Mouse (Mus musculus) liver, embryonic 12.5 days (tissue): ENCODE data around the gene Cdk14. TPM values are rescaled to one million over a fixed set of nuclear protein-coding genes. Genes with fewer than 3 reads are reported as not detected.

ENCODE experiments used
- ATAC-seq: fragments of 200-750 bp; cut with Nextera tagmentation; 2 replicates; pipeline ENCODE4 v1.8.0; 2017; ENCODE audit warnings: moderate number of reproducible peaks, mild to moderate bottlenecking, moderate library complexity
- H3K27ac ChIP-seq: fragments of 300-500 bp; sonication (generic); 2 replicates; pipeline ENCODE4 v1.5.1; 2016; ENCODE audit warnings: mild to moderate bottlenecking
- H3K27me3 ChIP-seq: fragments of 300-500 bp; sonication (generic); replicated peaks from 2 replicates; pipeline ENCODE4 v1.6.1; 2016; ENCODE audit warnings: mild to moderate bottlenecking, moderate library complexity
- H3K36me3 ChIP-seq: fragments of 300-500 bp; sonication (generic); 2 replicates; pipeline ENCODE4 v1.6.1; 2016; ENCODE audit warnings: mild to moderate bottlenecking, moderate library complexity
- H3K4me1 ChIP-seq: fragments of 300-500 bp; sonication (generic); 2 replicates; pipeline ENCODE4 v1.6.1; 2016
- H3K4me2 ChIP-seq: fragments of 300-500 bp; sonication (generic); 2 replicates; pipeline ENCODE4 v1.6.1; 2016; ENCODE audit warnings: mild to moderate bottlenecking, moderate library complexity
- H3K4me3 ChIP-seq: fragments of 300-500 bp; sonication (generic); 2 replicates; pipeline ENCODE4 v1.5.1; 2016; ENCODE audit warnings: mild to moderate bottlenecking, moderate library complexity
- H3K9ac ChIP-seq: fragments of 300-500 bp; sonication (generic); 2 replicates; pipeline ENCODE4 v1.6.1; 2016; ENCODE audit warnings: mild to moderate bottlenecking, moderate library complexity
- H3K9me3 ChIP-seq: fragments of 300-500 bp; sonication (generic); replicated peaks from 2 replicates; pipeline ENCODE4 v1.6.1; 2016; ENCODE audit warnings: mild to moderate bottlenecking, moderate library complexity
- WGBS: fragments of 180-500 bp; shearing (Covaris S2); methylation state at CpG from one replicate; pipeline ENCODE4 v1.1.7; 2016; ENCODE audit not compliant: insufficient replicate concordance; 5-methylcytosine and 5-hydroxymethylcytosine counted together
- polyA plus RNA-seq: library from polyadenylated mRNA; unstranded; fragments of >200 nt; fragmentation: Nextera tagmentation; extraction: Ambion mirVana; gene quantifications from 2 replicates; pipeline ENCODE4 v1.2.1, GENCODE M21; 2016

The Cdk14 gene
- polyA plus RNA-seq, 1 experiment from 2014 or later = 3.4 TPM

GRCm38 (mm10) chr5:5300290-5300689 is 119.8 kb downstream of the Cdk14 start:
- 47% methylated on average over 1 of the region's 1 CpGs for WGBS
- Histone ChIP-seq H3K27ac (no peak overlapping the region), H3K4me1 (peaks cover 7% of the 10 kb centered on the region; the same call in 1 of the 2 replicates)

GRCm38 (mm10) chr5:5297222-5297621 is 122.9 kb downstream of the Cdk14 start:
- ATAC-seq = no peak
- Histone ChIP-seq H3K4me1 (peaks cover 7% of the 10 kb centered on the region; the same call in 1 of the 2 replicates), H3K9me3 (no peaks in the 10 kb centered on the region), H3K27me3 (no peaks in the 10 kb centered on the region), H3K27ac (no peak overlapping the region), H3K9ac (no peak overlapping the region), H3K4me3 (no peak overlapping the region), H3K36me3 (no peaks in the 10 kb centered on the region), H3K4me2 (no peak overlapping the region)
- WGBS = 66% methylated on average over 7 of the region's 7 CpGs

More at GRCm38 (mm10) chr5:5300290-5300689, 119.8 kb downstream of the Cdk14 start:
- no peaks in the 10 kb centered on the region for H3K36me3 ChIP-seq
- no peaks in the 10 kb centered on the region for H3K9me3 ChIP-seq
- no peaks in the 10 kb centered on the region for H3K27me3 ChIP-seq
- ATAC-seq = peak; percentile 35; the same call in 1 of the 2 replicates
- no peak overlapping the region for H3K4me3 ChIP-seq
- H3K9ac ChIP-seq = no peak overlapping the region
- H3K4me2 ChIP-seq = no peak overlapping the region

- Histone ChIP-seq H3K27ac (no peak overlapping the region), H3K9me3 (no peaks in the 10 kb centered on the region), H3K4me2 (no peak overlapping the region), H3K4me3 (no peak overlapping the region), H3K4me1 (peaks cover 4% of the 10 kb centered on the region; the same call in 1 of the 2 replicates), H3K9ac (no peak overlapping the region), H3K36me3 (no peaks in the 10 kb centered on the region), H3K27me3 (no peaks in the 10 kb centered on the region)
- ATAC-seq = no peak
Measured at GRCm38 (mm10) chr5:5296773-5297172, 123.3 kb downstream of the Cdk14 start.

- no peak overlapping the region for H3K4me2 ChIP-seq
- WGBS = 70% methylated on average over 8 of the region's 8 CpGs
- no peaks in the 10 kb centered on the region for H3K9me3 ChIP-seq
- H3K27ac ChIP-seq = no peak overlapping the region
- no peaks in the 10 kb centered on the region for H3K36me3 ChIP-seq
- no peaks in the 10 kb centered on the region for H3K27me3 ChIP-seq
- no peak overlapping the region for H3K4me3 ChIP-seq
- 0 out of 2 replicates have a peak, but pooled peaks cover 3% of the 10 kb centered on the region for H3K4me1 ChIP-seq
- no peak overlapping the region for H3K9ac ChIP-seq
- ATAC-seq = no peak
Measured at GRCm38 (mm10) chr5:5292830-5293542, 127.1 kb downstream of the Cdk14 start.

- Histone ChIP-seq H3K27ac (no peak overlapping the region), H3K4me1 (0 out of 2 replicates have a peak, but pooled peaks cover 3% of the 10 kb centered on the region), H3K4me2 (no peak overlapping the region), H3K9me3 (no peaks in the 10 kb centered on the region), H3K27me3 (no peaks in the 10 kb centered on the region), H3K9ac (no peak overlapping the region), H3K36me3 (no peaks in the 10 kb centered on the region), H3K4me3 (no peak overlapping the region)
- 58% methylated on average over 6 of the region's 6 CpGs for WGBS
- no peak for ATAC-seq
Measured at GRCm38 (mm10) chr5:5291321-5291991, 128.7 kb downstream of the Cdk14 start.

GRCm38 (mm10) chr5:5290714-5291113 is 129.4 kb downstream of the Cdk14 start:
- ATAC-seq = 0 out of 2 replicates have a peak, but pooled peaks have one; percentile 13
- Histone ChIP-seq H3K9me3 (no peaks in the 10 kb centered on the region), H3K27ac (no peak overlapping the region), H3K4me1 (0 out of 2 replicates have a peak, but pooled peaks cover 3% of the 10 kb centered on the region), H3K36me3 (no peaks in the 10 kb centered on the region), H3K9ac (no peak overlapping the region), H3K4me3 (no peak overlapping the region), H3K27me3 (no peaks in the 10 kb centered on the region), H3K4me2 (no peak overlapping the region)
- 50% methylated on average over 4 of the region's 4 CpGs for WGBS

GRCm38 (mm10) chr5:5285876-5286275 is 134.2 kb downstream of the Cdk14 start:
- H3K9ac ChIP-seq = no peak overlapping the region
- no peaks in the 10 kb centered on the region for H3K27me3 ChIP-seq
- H3K4me3 ChIP-seq = no peak overlapping the region
- no peak overlapping the region for H3K27ac ChIP-seq
- H3K4me1 ChIP-seq = peaks cover 11% of the 10 kb centered on the region
- H3K36me3 ChIP-seq = no peaks in the 10 kb centered on the region
- H3K4me2 ChIP-seq = no peak overlapping the region
- 60% methylated on average over 3 of the region's 3 CpGs for WGBS
- no peaks in the 10 kb centered on the region for H3K9me3 ChIP-seq
- no peak for ATAC-seq

- no peaks in the 10 kb centered on the region for H3K9me3 ChIP-seq
- no peak overlapping the region for H3K4me2 ChIP-seq
- peaks cover 8% of the 10 kb centered on the region for H3K4me1 ChIP-seq
- H3K4me3 ChIP-seq = no peak overlapping the region
- H3K9ac ChIP-seq = no peak overlapping the region
- no peak for ATAC-seq
- no peaks in the 10 kb centered on the region for H3K27me3 ChIP-seq
- H3K36me3 ChIP-seq = no peaks in the 10 kb centered on the region
- WGBS = 65% methylated on average over 5 of the region's 5 CpGs
- no peak overlapping the region for H3K27ac ChIP-seq
Measured at GRCm38 (mm10) chr5:5284531-5284930, 135.6 kb downstream of the Cdk14 start.

- no peaks in the 10 kb centered on the region for H3K27me3 ChIP-seq
- H3K36me3 ChIP-seq = no peaks in the 10 kb centered on the region
- H3K27ac ChIP-seq = no peak overlapping the region
- no peaks in the 10 kb centered on the region for H3K9me3 ChIP-seq
- H3K9ac ChIP-seq = no peak overlapping the region
- H3K4me3 ChIP-seq = no peak overlapping the region
- no peak for ATAC-seq
- 49% methylated on average over 6 of the region's 6 CpGs for WGBS
- no peak overlapping the region for H3K4me2 ChIP-seq
- H3K4me1 ChIP-seq = peaks cover 8% of the 10 kb centered on the region
Measured at GRCm38 (mm10) chr5:5283756-5284430, 136.2 kb downstream of the Cdk14 start.

GRCm38 (mm10) chr5:5282425-5282824 is 137.7 kb downstream of the Cdk14 start:
- WGBS = 50% methylated on average over 5 of the region's 5 CpGs
- H3K9ac ChIP-seq = no peak overlapping the region
- no peak overlapping the region for H3K4me3 ChIP-seq
- H3K4me2 ChIP-seq = no peak overlapping the region
- H3K27ac ChIP-seq = no peak overlapping the region
- peaks cover 8% of the 10 kb centered on the region for H3K4me1 ChIP-seq
- H3K36me3 ChIP-seq = no peaks in the 10 kb centered on the region
- peak; percentile 61 for ATAC-seq
- H3K27me3 ChIP-seq = no peaks in the 10 kb centered on the region
- no peaks in the 10 kb centered on the region for H3K9me3 ChIP-seq

- H3K4me2 ChIP-seq = no peak overlapping the region
- H3K9me3 ChIP-seq = no peaks in the 10 kb centered on the region
- 53% methylated on average over 2 of the region's 2 CpGs for WGBS
- no peak overlapping the region for H3K27ac ChIP-seq
- no peaks in the 10 kb centered on the region for H3K27me3 ChIP-seq
- no peaks in the 10 kb centered on the region for H3K4me1 ChIP-seq
- no peak for ATAC-seq
- H3K9ac ChIP-seq = no peak overlapping the region
- H3K36me3 ChIP-seq = no peaks in the 10 kb centered on the region
- H3K4me3 ChIP-seq = no peak overlapping the region
Measured at GRCm38 (mm10) chr5:5275321-5275720, 144.8 kb downstream of the Cdk14 start.

GRCm38 (mm10) chr5:5274318-5274717 is 145.8 kb downstream of the Cdk14 start:
- WGBS = 66% methylated on average over 6 of the region's 6 CpGs
- Histone ChIP-seq H3K27me3 (no peaks in the 10 kb centered on the region), H3K4me1 (no peaks in the 10 kb centered on the region), H3K4me2 (no peak overlapping the region), H3K36me3 (no peaks in the 10 kb centered on the region), H3K4me3 (no peak overlapping the region), H3K9ac (no peak overlapping the region), H3K9me3 (no peaks in the 10 kb centered on the region), H3K27ac (no peak overlapping the region)
- no peak for ATAC-seq
